Mouse (Mus musculus) retina, postnatal 7 days (tissue): ENCODE measurements around the gene Mylk3.

Experiments
- DNase-seq: peaks from one replicate; pipeline ENCODE4 v3.0.0-alpha.2; 2012; ENCODE audit warnings: low read depth, low spot score

Mylk3 gene

GRCm38 (mm10) chr8:85381926-85382325 lies 4.2 kb downstream of the Mylk3 start:
- DNase-seq, result no peak

GRCm38 (mm10) chr8:85380824-85381209 lies 5.3 kb downstream of the Mylk3 start:
- no peak for DNase-seq

- no peak for DNase-seq
These were observed 5.9 kb downstream of the Mylk3 start for GRCm38 (mm10) chr8:85380123-85380823.

- no peak for DNase-seq
These were observed 6.9 kb downstream of the Mylk3 start for GRCm38 (mm10) chr8:85379142-85379781.

- DNase-seq, result no peak
These were observed 9.6 kb downstream of the Mylk3 start for GRCm38 (mm10) chr8:85376516-85376915.

- DNase-seq, result no peak
These were observed 11.9 kb downstream of the Mylk3 start for GRCm38 (mm10) chr8:85374286-85374685.

GRCm38 (mm10) chr8:85373435-85374039 lies 12.6 kb downstream of the Mylk3 start:
- no peak for DNase-seq

- DNase-seq, result no peak
These were observed 13.7 kb downstream of the Mylk3 start for GRCm38 (mm10) chr8:85372465-85372839.

- no peak for DNase-seq
These were observed 14.2 kb downstream of the Mylk3 start for GRCm38 (mm10) chr8:85371736-85372464.

GRCm38 (mm10) chr8:85365176-85365575 lies 21.0 kb downstream of the Mylk3 start:
- no peak for DNase-seq

GRCm38 (mm10) chr8:85364628-85365027 lies 21.5 kb downstream of the Mylk3 start:
- no peak for DNase-seq

GRCm38 (mm10) chr8:85363406-85363805 lies 22.7 kb downstream of the Mylk3 start:
- DNase-seq, result no peak

- no peak for DNase-seq
These were observed 23.9 kb downstream of the Mylk3 start for GRCm38 (mm10) chr8:85362211-85362610.

GRCm38 (mm10) chr8:85353287-85353686 lies 32.9 kb downstream of the Mylk3 start:
- DNase-seq, result no peak

GRCm38 (mm10) chr8:85339871-85340573 lies 46.1 kb downstream of the Mylk3 start:
- no peak for DNase-seq

GRCm38 (mm10) chr8:85337681-85338080 lies 48.5 kb downstream of the Mylk3 start:
- no peak for DNase-seq

- no peak for DNase-seq
These were observed 49.8 kb downstream of the Mylk3 start for GRCm38 (mm10) chr8:85336211-85336933.

- DNase-seq, result no peak
These were observed 51.0 kb downstream of the Mylk3 start for GRCm38 (mm10) chr8:85335105-85335504.

GRCm38 (mm10) chr8:85329506-85329905 lies 56.6 kb downstream of the Mylk3 start:
- DNase-seq, result no peak

- DNase-seq, result no peak
These were observed 59.1 kb downstream of the Mylk3 start for GRCm38 (mm10) chr8:85327036-85327435.

GRCm38 (mm10) chr8:85323084-85323483 lies 63.1 kb downstream of the Mylk3 start:
- no peak for DNase-seq
